Mouse (Mus musculus) inflammation-experienced regulatory T-cells, adult 6 months (primary cell): Measurements from ENCODE around the gene Mov10l1. TPM values are rescaled to one million over a fixed set of nuclear protein-coding genes. Genes with fewer than 3 reads are reported as not detected.

Experiments used
- ATAC-seq: one replicate; pipeline ENCODE4 v1.8.0; 2017
- polyA plus RNA-seq, 3 experiments: library from polyadenylated mRNA; unstranded; fragments of 100-300 nt; shearing (Covaris generic); gene quantifications; one replicate each; pipeline ENCODE4 v1.2.1; 2017

Gene Mov10l1
- not detected for polyA plus RNA-seq

- no peak for ATAC-seq
Measured at GRCm38 (mm10) chr15:88982534-88983079, at the start of gene Mov10l1. Gene Mov10l1, plus strand, starts transcription at chr15:88982909.

- no peak for ATAC-seq
Measured at GRCm38 (mm10) chr15:88934141-88934540, 48.6 kb upstream of the Mov10l1 start.

GRCm38 (mm10) chr15:88936619-88937290 is 46.0 kb upstream of the Mov10l1 start:
- no peak for ATAC-seq

- ATAC-seq, result no peak
Measured at GRCm38 (mm10) chr15:88937291-88937650, 45.4 kb upstream of the Mov10l1 start.

GRCm38 (mm10) chr15:88942783-88943182 is 39.9 kb upstream of the Mov10l1 start:
- ATAC-seq, result no peak

- ATAC-seq, result no peak
Measured at GRCm38 (mm10) chr15:88943896-88944551, 38.7 kb upstream of the Mov10l1 start.

- no peak for ATAC-seq
Measured at GRCm38 (mm10) chr15:88946851-88947250, 35.9 kb upstream of the Mov10l1 start.

- ATAC-seq, result no peak
Measured at GRCm38 (mm10) chr15:88951246-88951645, 31.5 kb upstream of the Mov10l1 start.

GRCm38 (mm10) chr15:88954368-88955072 is 28.2 kb upstream of the Mov10l1 start, which contains the start of gene Ttll8:
Gene Ttll8, minus strand, starts transcription at chr15:88954418.
- ATAC-seq, result no peak

GRCm38 (mm10) chr15:88955342-88955741 is 27.4 kb upstream of the Mov10l1 start:
- ATAC-seq, result no peak

GRCm38 (mm10) chr15:88957522-88957921 is 25.2 kb upstream of the Mov10l1 start:
- no peak for ATAC-seq

GRCm38 (mm10) chr15:88964070-88964578 is 18.6 kb upstream of the Mov10l1 start:
- no peak for ATAC-seq

GRCm38 (mm10) chr15:88972300-88972699 is 10.4 kb upstream of the Mov10l1 start:
- no peak for ATAC-seq

- no peak for ATAC-seq
Measured at GRCm38 (mm10) chr15:88978281-88979137, 4.2 kb upstream of the Mov10l1 start, which contains the start of gene Mlc1. Gene Mlc1, minus strand, starts transcription at chr15:88979007.

- ATAC-seq, result no peak
Measured at GRCm38 (mm10) chr15:88979138-88979446, 3.6 kb upstream of the Mov10l1 start.

- ATAC-seq, result no peak
Measured at GRCm38 (mm10) chr15:88989236-88989635, 6.5 kb downstream of the Mov10l1 start.

GRCm38 (mm10) chr15:88998636-88999035 is 15.9 kb downstream of the Mov10l1 start:
- no peak for ATAC-seq

GRCm38 (mm10) chr15:88999124-88999523 is 16.4 kb downstream of the Mov10l1 start:
- ATAC-seq, result no peak

- no peak for ATAC-seq
Measured at GRCm38 (mm10) chr15:89000367-89000766, 17.7 kb downstream of the Mov10l1 start.

- no peak for ATAC-seq
Measured at GRCm38 (mm10) chr15:89001245-89001644, 18.5 kb downstream of the Mov10l1 start.

GRCm38 (mm10) chr15:89007002-89007401 is 24.3 kb downstream of the Mov10l1 start:
- no peak for ATAC-seq

GRCm38 (mm10) chr15:89007781-89008180 is 25.1 kb downstream of the Mov10l1 start:
- no peak for ATAC-seq
